Mouse (Mus musculus): ENCODE data around the gene Tekt4. TPM values are rescaled to one million over a fixed set of nuclear protein-coding genes. Genes with fewer than 3 reads are reported as not detected.
A peak's percentile ranks its signal among the peaks of the same experiment; 100 is the strongest.

The Tekt4 gene
- polyA plus RNA-seq, 1 experiment from 2014 or later: 0.06 TPM

GRCm38 (mm10) chr17:25464091-25464490 lies 9.7 kb downstream of the Tekt4 start:
- Histone ChIP-seq H3K27ac (replicated peaks) (no peak overlapping the region), H3K4me3 (ENCODE audit: low read depth, low read length) (no peak overlapping the region), H3K9me3 (ENCODE audit: control insufficient read depth, low read length) (no peaks in the 10 kb centered on the region), H3K4me2 (replicated peaks; ENCODE audit: low read depth) (no peak overlapping the region), H3K36me3 (ENCODE audit: control insufficient read depth, insufficient read depth, low read length) (no peaks in the 10 kb centered on the region), H3K9ac (ENCODE audit: low read length) (no peak overlapping the region), H3K27me3 (ENCODE audit: control insufficient read depth, insufficient read depth, low read length) (no peaks in the 10 kb centered on the region), H3K4me1 (replicated peaks; ENCODE audit: control insufficient read depth, insufficient read depth) (0 out of 2 replicates have a peak, but pooled peaks cover 2% of the 10 kb centered on the region)
- no peak for ATAC-seq (ENCODE audit: low FRiP score, low TSS enrichment)
- 77% methylated on average over 4 of the region's 4 CpGs for WGBS
- TF ChIP-seq EP300 (optimal IDR thresholded peaks at IDR 0.05) (no peak), CTCF (IDR thresholded peaks at IDR 0.05; ENCODE audit: low read depth) (no peak)
- DNase-seq (ENCODE audit: low spot score): no peak

DNA sequence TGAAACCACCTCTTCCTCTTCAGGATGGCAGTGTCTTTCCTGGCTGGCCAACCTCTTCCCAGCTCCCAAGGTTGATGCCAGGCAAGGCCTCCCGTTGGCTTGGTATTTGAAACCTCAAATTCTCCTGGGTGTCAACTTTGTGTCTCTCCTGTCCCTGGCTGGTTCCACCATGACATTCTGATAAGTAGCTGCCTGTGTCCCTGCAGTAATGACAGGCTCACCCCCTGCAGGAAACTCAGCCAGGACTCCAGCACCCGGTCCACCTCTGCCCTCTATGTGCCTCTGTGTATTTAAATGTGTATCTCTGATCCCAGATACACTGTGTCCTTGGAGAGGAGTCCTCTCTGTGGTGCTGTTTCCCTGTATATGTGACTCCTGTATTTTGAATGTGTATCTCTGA lies 11.8 kb downstream of the Tekt4 start:
- TF ChIP-seq EP300 (optimal IDR thresholded peaks at IDR 0.05): no peak
- WGBS: 72% methylated on average over 2 of the region's 2 CpGs
- no peak overlapping the region for H3K27ac ChIP-seq (replicated peaks)
- H3K4me2 ChIP-seq (replicated peaks; ENCODE audit: low read depth): no peak overlapping the region
- H3K27me3 ChIP-seq (ENCODE audit: control insufficient read depth, insufficient read depth, low read length): no peaks in the 10 kb centered on the region
- 0 out of 2 replicates have a peak, but pooled peaks cover 2% of the 10 kb centered on the region for H3K4me1 ChIP-seq (replicated peaks; ENCODE audit: control insufficient read depth, insufficient read depth)
- H3K9me3 ChIP-seq (ENCODE audit: control insufficient read depth, low read length): no peaks in the 10 kb centered on the region
- H3K9ac ChIP-seq (ENCODE audit: low read length): no peak overlapping the region
- ATAC-seq (ENCODE audit: low FRiP score, low TSS enrichment) (no peak), DNase-seq (ENCODE audit: low spot score) (no peak)
- H3K36me3 ChIP-seq (ENCODE audit: control insufficient read depth, insufficient read depth, low read length): no peaks in the 10 kb centered on the region
- H3K4me3 ChIP-seq (ENCODE audit: low read depth, low read length): no peak overlapping the region

DNA sequence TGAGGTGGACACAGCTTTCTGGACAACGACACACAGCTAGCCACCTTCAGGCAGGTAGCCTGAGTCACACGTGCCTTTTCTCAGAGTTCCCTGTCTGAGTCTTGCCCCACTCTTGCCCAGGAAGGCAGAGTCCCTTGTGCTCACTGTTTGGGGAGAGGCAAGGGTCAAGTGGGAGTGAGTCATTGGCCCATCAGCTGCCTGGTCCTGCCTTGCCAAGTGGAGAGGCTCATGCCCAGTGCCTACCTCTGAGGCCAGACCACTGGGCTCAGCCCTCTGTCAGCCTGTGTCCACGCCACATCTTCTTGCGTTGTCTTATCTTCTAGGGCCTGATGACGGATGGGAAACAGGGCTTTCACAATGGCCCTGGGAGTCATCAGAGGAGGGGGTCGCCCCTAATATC lies 13.4 kb downstream of the Tekt4 start:
- H3K27ac ChIP-seq (replicated peaks): no peak overlapping the region
- ATAC-seq (ENCODE audit: low FRiP score, low TSS enrichment) (no peak), DNase-seq (ENCODE audit: low spot score) (no peak)
- no peak overlapping the region for H3K9ac ChIP-seq (ENCODE audit: low read length)
- H3K4me1 ChIP-seq (replicated peaks; ENCODE audit: control insufficient read depth, insufficient read depth): no peaks in the 10 kb centered on the region
- H3K36me3 ChIP-seq (ENCODE audit: control insufficient read depth, insufficient read depth, low read length): no peaks in the 10 kb centered on the region
- H3K4me3 ChIP-seq (ENCODE audit: low read depth, low read length): no peak overlapping the region
- no peaks in the 10 kb centered on the region for H3K27me3 ChIP-seq (ENCODE audit: control insufficient read depth, insufficient read depth, low read length)
- no peak for TF ChIP-seq CTCF (IDR thresholded peaks at IDR 0.05; ENCODE audit: low read depth)
- 65% methylated on average over 6 of the region's 6 CpGs for WGBS
- H3K9me3 ChIP-seq (ENCODE audit: control insufficient read depth, low read length): no peaks in the 10 kb centered on the region
- no peak overlapping the region for H3K4me2 ChIP-seq (replicated peaks; ENCODE audit: low read depth)

- TF ChIP-seq EP300 (optimal IDR thresholded peaks at IDR 0.05) (no peak), CTCF (IDR thresholded peaks at IDR 0.05; ENCODE audit: low read depth) (no peak)
- Histone ChIP-seq H3K9ac (ENCODE audit: low read length) (no peak overlapping the region), H3K27me3 (ENCODE audit: control insufficient read depth, insufficient read depth, low read length) (no peaks in the 10 kb centered on the region), H3K36me3 (ENCODE audit: control insufficient read depth, insufficient read depth, low read length) (no peaks in the 10 kb centered on the region), H3K4me3 (ENCODE audit: low read depth, low read length) (no peak overlapping the region), H3K4me1 (replicated peaks; ENCODE audit: control insufficient read depth, insufficient read depth) (no peaks in the 10 kb centered on the region), H3K27ac (replicated peaks) (no peak overlapping the region), H3K4me2 (replicated peaks; ENCODE audit: low read depth) (no peak overlapping the region), H3K9me3 (ENCODE audit: control insufficient read depth, low read length) (no peaks in the 10 kb centered on the region)
- ATAC-seq (ENCODE audit: low FRiP score, low TSS enrichment) (no peak), DNase-seq (ENCODE audit: low spot score) (no peak)
- WGBS: 72% methylated on average over 6 of the region's 6 CpGs
Measured at GRCm38 (mm10) chr17:25468301-25468700, 13.9 kb downstream of the Tekt4 start.

GRCm38 (mm10) chr17:25469798-25470197 lies 15.4 kb downstream of the Tekt4 start:
- Histone ChIP-seq H3K9me3 (ENCODE audit: control insufficient read depth, low read length) (no peaks in the 10 kb centered on the region), H3K4me2 (replicated peaks; ENCODE audit: low read depth) (no peak overlapping the region), H3K4me3 (ENCODE audit: low read depth, low read length) (no peak overlapping the region), H3K36me3 (ENCODE audit: control insufficient read depth, insufficient read depth, low read length) (no peaks in the 10 kb centered on the region), H3K4me1 (replicated peaks; ENCODE audit: control insufficient read depth, insufficient read depth) (no peaks in the 10 kb centered on the region), H3K27ac (replicated peaks) (no peak overlapping the region), H3K9ac (ENCODE audit: low read length) (no peak overlapping the region), H3K27me3 (ENCODE audit: control insufficient read depth, insufficient read depth, low read length) (no peaks in the 10 kb centered on the region)
- 23% methylated on average over 8 of the region's 8 CpGs for WGBS
- TF ChIP-seq CTCF (IDR thresholded peaks at IDR 0.05; ENCODE audit: low read depth) (peak; percentile 90), EP300 (optimal IDR thresholded peaks at IDR 0.05) (no peak)
- no peak for ATAC-seq (ENCODE audit: low FRiP score, low TSS enrichment)
- DNase-seq (ENCODE audit: low spot score): peak; percentile 73

- H3K36me3 ChIP-seq (ENCODE audit: control insufficient read depth, insufficient read depth, low read length): no peaks in the 10 kb centered on the region
- peak; percentile 51; the same call in 1 of the 2 replicates for ATAC-seq (ENCODE audit: low FRiP score, low TSS enrichment)
- no peak overlapping the region for H3K4me3 ChIP-seq (ENCODE audit: low read depth, low read length)
- H3K4me2 ChIP-seq (replicated peaks; ENCODE audit: low read depth): no peak overlapping the region
- peak; percentile 61 for DNase-seq (ENCODE audit: low spot score)
- no peaks in the 10 kb centered on the region for H3K27me3 ChIP-seq (ENCODE audit: control insufficient read depth, insufficient read depth, low read length)
- H3K9ac ChIP-seq (ENCODE audit: low read length): no peak overlapping the region
- no peaks in the 10 kb centered on the region for H3K4me1 ChIP-seq (replicated peaks; ENCODE audit: control insufficient read depth, insufficient read depth)
- H3K9me3 ChIP-seq (ENCODE audit: control insufficient read depth, low read length): no peaks in the 10 kb centered on the region
- no peak for TF ChIP-seq EP300 (optimal IDR thresholded peaks at IDR 0.05)
- no peak for TF ChIP-seq CTCF (IDR thresholded peaks at IDR 0.05; ENCODE audit: low read depth)
- H3K27ac ChIP-seq (replicated peaks): no peak overlapping the region
- WGBS: 25% methylated on average over 8 of the region's 8 CpGs
Measured at GRCm38 (mm10) chr17:25471418-25471817, 17.0 kb downstream of the Tekt4 start.

Measured in stomach, postnatal 0 days (tissue).